Mouse (Mus musculus) embryo, embryonic 10.5 days (tissue): ENCODE measurements around the gene Sergef.

ENCODE experiments used
- DNase-seq: peaks from one replicate; pipeline ENCODE4 v3.0.0-alpha.2; 2015; ENCODE audit warnings: low spot score

Sergef gene

GRCm38 (mm10) chr7:46575897-46576296 is 63.7 kb downstream of the Sergef start:
- DNase-seq: no peak

- DNase-seq: peak; percentile 24
Observed at GRCm38 (mm10) chr7:46572803-46573594, 66.6 kb downstream of the Sergef start.

DNA sequence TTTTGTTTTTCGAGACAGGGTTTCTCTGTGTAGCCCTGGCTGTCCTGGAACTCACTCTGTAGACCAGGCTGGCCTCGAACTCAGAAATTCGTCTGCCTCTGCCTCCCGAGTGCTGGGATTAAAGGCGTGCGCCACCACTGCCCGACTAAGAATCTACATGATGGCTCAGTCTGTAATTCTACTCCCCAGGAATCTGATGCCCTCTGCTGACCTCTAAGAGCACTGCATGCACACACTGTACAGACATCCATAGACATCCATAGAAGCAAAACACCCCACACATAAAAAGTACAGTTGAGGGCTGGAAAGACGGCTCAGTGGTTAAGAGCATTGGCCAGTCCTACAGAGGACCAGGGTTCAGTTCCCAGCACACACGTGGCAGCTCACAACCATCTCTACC is 70.1 kb downstream of the Sergef start:
- peak; percentile 57 for DNase-seq

GRCm38 (mm10) chr7:46566318-46567007 is 73.1 kb downstream of the Sergef start:
- no peak for DNase-seq

DNA sequence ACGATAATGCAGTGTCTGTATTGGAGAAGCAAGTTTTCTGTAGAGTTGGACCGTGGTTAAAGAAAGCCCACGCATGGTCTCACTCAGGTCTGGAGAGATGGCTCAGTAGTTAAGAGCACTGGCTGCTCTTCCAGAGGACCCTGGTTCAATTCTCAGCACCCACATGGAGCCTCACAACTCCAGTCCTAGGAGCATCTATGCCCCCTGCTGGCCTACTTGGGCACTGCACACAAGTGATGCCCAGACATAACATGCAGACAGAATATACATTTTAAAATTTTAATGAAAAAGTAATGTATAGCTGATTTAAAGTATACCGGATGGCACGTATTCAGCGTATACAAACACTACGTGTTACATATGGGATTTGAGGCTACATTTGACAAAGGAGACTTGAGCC is 74.2 kb downstream of the Sergef start:
- DNase-seq: no peak

DNA sequence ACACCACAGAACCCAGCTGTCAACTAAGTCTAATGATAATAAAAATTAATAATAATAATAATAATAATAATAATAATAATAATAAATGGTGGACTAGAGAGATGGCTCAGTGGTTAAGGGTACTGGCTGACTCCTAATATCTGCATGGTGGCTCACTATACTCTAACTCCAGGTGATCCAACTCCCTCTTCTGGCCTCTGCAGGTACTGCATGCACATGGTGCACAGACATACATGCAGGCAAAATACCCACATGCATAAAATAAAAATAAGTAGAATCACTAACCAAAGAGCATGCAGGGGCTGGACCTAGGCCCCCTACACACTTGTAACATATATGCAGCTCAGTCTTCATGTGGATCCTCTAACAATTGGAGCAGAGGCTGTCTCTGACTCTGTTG is 75.8 kb downstream of the Sergef start:
- no peak for DNase-seq

DNA sequence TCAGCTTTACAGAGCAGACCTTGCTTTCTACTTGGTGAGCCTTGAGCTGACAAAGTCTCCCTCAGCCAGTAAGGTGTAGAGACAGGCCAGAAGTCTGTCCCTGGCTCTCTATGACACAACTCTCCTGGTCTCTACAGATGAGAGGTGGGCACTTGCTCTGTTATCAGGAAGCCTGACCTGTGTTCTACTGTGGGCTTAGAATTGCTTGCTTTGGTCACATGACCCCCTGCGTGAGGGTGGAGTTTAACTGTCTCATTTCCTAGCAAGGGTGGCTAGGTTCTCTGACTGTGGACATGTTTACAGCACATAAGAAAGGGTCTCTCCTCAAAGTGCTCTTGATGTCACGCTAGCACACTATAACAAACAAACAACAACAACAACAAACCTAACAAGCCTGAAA is 79.5 kb downstream of the Sergef start:
- DNase-seq: no peak

GRCm38 (mm10) chr7:46559643-46560042 is 80.0 kb downstream of the Sergef start:
- DNase-seq: no peak

DNA sequence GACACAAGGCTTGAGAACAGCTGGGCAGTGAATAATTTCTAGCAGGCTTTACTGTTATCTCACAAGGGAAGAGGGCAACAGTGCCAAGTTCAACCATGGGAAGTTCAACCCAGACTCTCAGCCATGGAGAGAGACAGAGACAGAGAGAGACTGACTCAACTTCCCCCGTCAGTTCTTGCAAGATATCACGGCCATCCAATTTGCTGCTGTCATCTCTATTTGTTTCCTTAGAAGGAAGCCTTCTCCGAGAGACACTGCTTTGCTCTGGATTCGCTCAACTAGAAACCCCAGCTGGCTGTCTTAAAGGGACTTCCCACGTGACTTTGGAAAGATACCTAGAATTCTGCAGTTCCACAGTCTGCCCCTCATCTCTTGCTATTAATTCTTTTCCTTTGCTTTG is 80.6 kb downstream of the Sergef start:
- DNase-seq: no peak

DNA sequence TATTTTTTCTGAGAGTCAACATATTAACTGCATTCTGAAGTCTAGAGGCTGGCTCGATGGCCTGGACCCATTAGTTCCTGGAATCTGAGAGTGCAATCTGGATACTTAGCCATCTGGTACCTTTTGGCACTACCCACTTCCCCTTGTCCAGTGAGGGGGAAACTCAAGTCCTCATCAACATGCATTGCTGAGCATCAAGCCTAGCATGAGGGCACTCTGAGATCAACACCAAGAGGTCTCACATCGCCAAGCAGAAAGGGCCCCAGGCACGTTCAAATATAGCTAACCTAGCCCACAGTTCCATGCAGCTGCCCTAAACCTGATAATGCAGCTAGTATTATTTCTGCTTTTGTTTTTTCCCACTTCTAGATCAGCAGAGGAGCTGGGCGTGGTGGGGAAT is 81.6 kb downstream of the Sergef start:
- DNase-seq: no peak

GRCm38 (mm10) chr7:46557387-46557786 is 82.2 kb downstream of the Sergef start:
- no peak for DNase-seq

GRCm38 (mm10) chr7:46556358-46557118 is 83.1 kb downstream of the Sergef start:
- DNase-seq: peak; percentile 54

DNA sequence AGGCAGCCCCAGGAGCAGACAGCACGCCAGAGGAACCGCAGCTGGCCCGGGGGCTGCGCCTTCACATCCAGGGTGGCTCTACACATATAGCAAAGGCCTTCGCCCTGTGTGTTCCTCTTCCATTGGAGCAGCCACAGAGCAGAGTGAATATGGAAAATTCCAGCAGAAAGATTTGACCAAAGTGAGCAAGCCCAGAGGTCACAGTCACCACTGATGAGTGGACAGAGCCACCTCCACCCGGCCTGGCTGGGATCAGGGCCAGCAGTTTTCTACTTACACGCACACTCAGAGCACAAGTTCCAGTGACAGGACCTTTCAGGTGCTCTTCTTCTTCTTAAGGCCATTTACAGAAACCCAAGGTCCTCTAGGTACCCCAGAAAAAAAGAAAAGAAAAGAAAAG is 83.9 kb downstream of the Sergef start:
- no peak for DNase-seq

DNA sequence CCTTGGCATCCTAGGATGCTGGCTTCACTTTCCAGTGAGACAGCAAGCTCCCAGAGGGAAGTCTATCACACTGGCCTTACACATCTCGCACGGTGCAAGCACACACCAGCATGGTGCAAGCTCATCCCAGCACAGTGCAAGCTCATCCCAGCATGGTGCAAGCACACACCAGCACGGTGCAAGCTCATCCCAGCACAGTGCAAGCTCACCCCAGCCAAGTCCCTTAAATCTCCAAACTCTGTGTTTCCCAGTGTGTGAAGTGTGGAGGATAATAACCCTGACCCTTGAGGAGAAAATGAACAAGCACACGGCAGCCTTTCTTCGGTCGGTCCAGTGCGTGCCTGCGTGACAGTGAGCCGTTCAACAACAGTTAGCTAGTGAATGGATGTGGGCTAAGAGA is 84.8 kb downstream of the Sergef start:
- DNase-seq: no peak

DNA sequence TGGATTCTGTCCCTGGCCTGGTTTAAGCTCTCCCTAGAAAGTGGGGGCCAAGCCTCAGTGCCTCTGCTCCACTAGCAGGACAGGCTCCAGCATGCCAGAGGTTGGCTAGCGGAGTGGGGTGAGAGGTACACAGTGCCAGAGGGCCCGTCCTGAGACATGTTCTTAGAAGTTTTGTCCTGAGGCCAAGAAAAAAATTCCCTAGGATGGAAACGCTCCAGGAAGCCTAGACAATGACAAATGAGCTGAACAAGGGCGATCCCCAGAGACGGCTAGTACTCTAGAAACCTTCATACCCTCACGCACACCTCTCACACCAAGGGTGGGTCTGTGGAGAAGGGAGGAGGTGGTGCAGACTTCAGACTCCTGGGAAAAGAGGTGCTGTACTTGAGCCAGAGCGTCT is 85.6 kb downstream of the Sergef start:
- DNase-seq: no peak

DNA sequence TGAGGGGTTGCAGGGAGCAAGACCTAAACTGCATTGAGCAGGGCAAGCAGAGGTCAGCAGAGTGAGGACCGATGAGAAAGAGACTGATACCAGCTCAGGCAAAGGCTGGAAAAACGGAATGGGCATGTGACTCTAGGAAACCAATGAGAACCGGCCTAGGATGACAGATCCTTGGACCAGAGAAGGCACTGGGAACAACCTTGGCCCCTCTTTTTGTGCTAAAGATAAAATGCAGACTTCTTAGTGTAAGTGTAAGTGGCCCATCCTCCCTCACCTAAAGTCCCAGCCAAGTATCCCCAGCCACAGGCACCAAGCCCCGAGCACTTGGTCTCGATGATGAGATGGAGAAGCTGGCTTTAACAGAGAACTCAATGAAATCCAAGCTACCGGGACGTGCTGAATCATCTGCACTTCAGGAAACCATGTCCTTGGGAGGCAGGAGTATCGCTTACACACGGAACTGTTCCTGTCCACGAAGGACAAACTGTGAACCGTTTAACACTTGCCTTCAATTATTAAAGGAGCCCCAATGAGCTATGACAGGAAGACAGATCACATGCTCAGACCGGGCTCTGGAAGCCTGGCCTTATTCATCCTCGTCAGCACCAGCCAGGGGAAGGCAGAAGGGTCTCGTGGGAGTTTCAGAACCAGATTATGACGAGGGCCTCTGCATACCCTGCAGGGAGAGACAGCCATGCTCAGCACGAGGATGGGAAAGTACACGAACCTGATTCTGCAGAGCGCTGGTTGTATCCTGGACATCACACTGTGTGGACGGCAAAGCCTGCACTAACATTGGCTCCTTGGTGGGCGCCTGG is 87.5 kb downstream of the Sergef start:
- peak; percentile 21 for DNase-seq

DNA sequence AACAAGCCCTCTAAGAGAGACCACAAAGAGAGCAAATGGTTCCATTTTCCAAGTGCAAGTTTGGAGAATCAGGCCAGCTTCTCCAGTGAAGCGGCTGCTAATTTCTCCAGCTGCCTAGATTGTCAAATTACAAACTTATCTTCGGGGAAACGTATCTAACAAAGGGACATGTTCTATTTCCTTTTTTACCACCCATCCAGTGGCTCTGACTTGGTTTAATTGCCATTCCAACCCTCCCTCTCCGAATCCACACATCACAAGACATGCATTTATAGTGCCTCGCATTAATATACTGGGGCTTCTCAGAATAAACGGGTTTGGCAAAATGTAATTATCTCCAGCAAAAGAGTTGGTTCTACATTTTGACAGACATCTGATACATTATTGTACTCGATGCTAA is 88.4 kb downstream of the Sergef start:
- DNase-seq: no peak

- no peak for DNase-seq
Observed at GRCm38 (mm10) chr7:46548124-46548523, 91.5 kb downstream of the Sergef start.

DNA sequence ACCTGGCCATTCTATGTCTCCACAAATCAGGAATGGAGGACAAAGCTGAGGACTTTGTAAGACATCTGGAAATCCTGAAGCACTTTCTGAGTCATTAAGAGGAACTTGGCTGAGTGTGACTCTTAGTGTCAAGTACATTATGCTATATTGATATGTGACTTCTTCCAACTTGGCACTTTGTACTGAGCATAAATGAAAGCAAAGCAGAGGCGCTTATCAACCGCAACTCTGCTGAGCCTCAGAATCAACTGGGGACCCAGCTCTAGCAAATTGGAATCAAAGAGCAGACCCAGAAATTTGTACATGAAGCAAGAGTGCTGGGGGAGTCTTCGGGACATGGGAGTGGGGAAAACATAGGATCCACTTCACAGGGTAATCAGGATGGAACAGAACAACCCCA is 92.0 kb downstream of the Sergef start:
- no peak for DNase-seq

DNA sequence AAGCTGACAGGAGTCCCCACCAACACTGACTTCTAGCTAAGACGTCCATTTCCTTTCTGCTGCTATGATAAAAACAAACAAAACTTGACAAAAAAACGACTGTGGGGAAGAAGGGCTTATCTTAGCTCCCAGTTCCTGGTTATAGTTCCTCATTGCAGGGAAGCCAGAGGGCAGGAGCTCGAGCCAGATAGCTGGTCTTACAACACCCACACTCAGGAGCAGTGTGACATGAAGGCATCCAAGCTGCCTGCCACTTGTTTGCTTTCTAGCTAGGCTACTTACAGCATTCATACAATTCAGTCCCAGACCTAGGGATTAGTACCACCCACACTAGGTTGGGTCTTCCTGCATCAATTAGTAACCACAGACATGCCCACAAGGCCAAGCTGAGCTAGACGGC is 93.1 kb downstream of the Sergef start:
- no peak for DNase-seq

DNA sequence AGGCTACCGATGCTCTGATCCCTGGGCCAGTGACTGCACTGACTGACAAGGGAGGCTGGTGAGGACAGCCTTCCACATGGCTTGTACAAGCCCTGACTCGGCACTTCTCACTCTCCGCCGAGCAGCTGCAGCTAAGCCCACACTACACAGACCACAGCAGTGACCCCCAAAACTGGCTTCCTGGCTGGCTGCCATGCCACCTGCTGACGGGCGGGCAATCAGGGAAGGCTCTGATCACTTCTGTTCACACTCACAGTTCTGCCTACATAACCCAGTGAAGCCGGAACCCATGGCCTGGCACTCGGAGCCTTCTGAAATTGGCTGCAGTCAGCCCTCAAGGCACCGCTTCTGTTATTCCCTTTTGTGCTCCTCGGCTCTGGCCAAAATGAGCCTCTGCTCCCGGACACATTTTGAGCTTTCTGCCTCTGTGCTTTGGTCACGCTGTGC is 95.4 kb downstream of the Sergef start:
- DNase-seq: no peak

DNA sequence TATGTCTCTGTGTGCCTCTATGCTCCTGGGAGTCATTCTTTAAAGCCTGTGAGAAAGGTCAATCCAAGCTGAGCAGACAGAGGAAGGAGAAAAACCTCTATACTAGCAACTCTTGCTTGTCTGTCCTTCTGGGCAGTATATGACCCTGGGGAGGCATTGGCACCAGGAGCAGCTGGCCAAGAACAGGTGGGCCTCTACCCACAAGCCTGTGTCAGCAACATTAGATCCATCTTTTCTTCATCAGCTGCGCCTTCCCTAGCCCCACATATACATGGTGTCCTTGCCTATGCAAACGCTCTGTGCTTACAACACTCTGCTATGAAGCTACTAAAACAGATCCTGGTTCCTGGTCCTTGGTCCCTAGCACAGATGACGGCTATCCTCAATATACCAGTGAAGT is 97.5 kb downstream of the Sergef start:
- DNase-seq: no peak
